Mouse (Mus musculus) E14TG2a.4 (cell line): ENCODE data around the gene Ntn5.
A peak's percentile ranks its signal among the peaks of the same experiment; 100 is the strongest.

Experiments
- H3K27me3 ChIP-seq: 2 replicates; pipeline ENCODE4 v1.6.1; 2014; ENCODE audit warnings: low read length, control low read depth; ENCODE audit not compliant: insufficient read depth
- H3K36me3 ChIP-seq: 2 replicates; pipeline ENCODE4 v1.6.1; 2014; ENCODE audit warnings: low read length, control low read depth; ENCODE audit not compliant: insufficient read depth
- H3K4me1 ChIP-seq: replicated peaks from 2 replicates; pipeline ENCODE4 v1.6.1; 2014; ENCODE audit warnings: low read depth, low read length, control low read depth
- H3K4me3 ChIP-seq: replicated peaks from 2 replicates; pipeline ENCODE4 v1.5.1; 2014; ENCODE audit warnings: mild to moderate bottlenecking, low read length
- H3K9me3 ChIP-seq: 2 replicates; pipeline ENCODE4 v1.6.1; 2014; ENCODE audit warnings: low read length, control low read depth
- CTCF ChIP-seq: conservative IDR thresholded peaks from 2 replicates; pipeline ENCODE4 v1.5.1; 2014; ENCODE audit warnings: low read length
- NANOG ChIP-seq: IDR thresholded peaks from 2 replicates; pipeline ENCODE4 v1.6.1; 2014; ENCODE audit warnings: borderline replicate concordance, low read length, mixed read lengths
- POU5F1 ChIP-seq: IDR thresholded peaks from 2 replicates; pipeline ENCODE4 v1.6.1; 2014; ENCODE audit warnings: low read length, borderline replicate concordance

Gene Ntn5

GRCm38 (mm10) chr7:45700301-45701015 lies 16.6 kb downstream of the Ntn5 start:
- no peaks in the 10 kb centered on the region for H3K36me3 ChIP-seq
- H3K9me3 ChIP-seq, result 0 out of 2 replicates have a peak, but pooled peaks cover 2% of the 10 kb centered on the region
- TF ChIP-seq CTCF (no peak), NANOG (no peak), POU5F1 (0 out of 2 replicates have a peak, but pooled peaks have one; percentile 10)
- peaks cover 57% of the 10 kb centered on the region for H3K4me1 ChIP-seq
- H3K4me3 ChIP-seq, result peak overlapping the region; percentile 76
- peaks cover 38% of the 10 kb centered on the region for H3K27me3 ChIP-seq

DNA sequence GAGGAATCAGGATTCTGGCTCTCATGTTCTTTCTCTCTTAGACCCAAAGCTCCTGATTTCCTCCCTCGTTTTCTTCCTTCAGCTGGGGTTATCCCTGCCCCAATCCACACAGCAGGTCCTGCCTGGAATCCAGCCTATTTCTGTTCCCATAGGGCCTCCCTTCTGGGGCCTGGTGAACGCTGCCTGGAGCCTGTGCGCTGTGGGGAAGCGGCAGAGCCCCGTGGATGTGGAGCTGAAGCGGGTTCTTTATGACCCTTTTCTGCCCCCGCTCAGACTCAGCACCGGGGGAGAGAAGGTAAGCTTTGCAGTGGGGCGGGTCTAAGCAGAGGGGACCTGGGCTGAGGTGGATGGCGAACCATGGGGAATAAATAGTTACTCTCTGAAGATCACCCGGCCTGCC lies 17.2 kb downstream of the Ntn5 start:
- TF ChIP-seq CTCF (no peak), NANOG (no peak), POU5F1 (no peak)
- no peaks in the 10 kb centered on the region for H3K36me3 ChIP-seq
- no peaks in the 10 kb centered on the region for H3K9me3 ChIP-seq
- H3K27me3 ChIP-seq, result peaks cover 32% of the 10 kb centered on the region
- H3K4me1 ChIP-seq, result peaks cover 63% of the 10 kb centered on the region
- H3K4me3 ChIP-seq, result peak overlapping the region; percentile 76

DNA sequence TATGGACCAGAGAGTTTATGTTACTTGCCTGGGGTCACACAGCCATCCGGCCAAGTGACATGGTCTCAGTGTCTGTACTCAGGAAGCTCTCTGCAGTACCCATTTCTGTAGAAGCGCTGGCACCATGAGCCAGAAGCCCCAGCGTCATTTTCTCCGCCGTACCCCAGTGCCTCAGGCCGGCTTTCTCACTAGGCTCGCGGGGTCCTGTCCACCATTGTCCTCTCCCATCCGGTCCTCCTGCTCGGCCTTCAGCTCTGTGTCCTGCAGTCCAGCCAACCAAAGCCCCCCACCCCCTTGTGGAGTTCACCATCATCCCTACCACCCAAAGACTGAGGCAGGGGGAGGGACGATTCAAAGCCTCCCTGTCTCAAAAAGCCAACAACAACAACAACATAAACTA lies 17.8 kb downstream of the Ntn5 start:
- H3K4me1 ChIP-seq, result peaks cover 66% of the 10 kb centered on the region
- H3K36me3 ChIP-seq, result no peaks in the 10 kb centered on the region
- no peaks in the 10 kb centered on the region for H3K9me3 ChIP-seq
- peaks cover 32% of the 10 kb centered on the region for H3K27me3 ChIP-seq
- H3K4me3 ChIP-seq, result peak overlapping the region; percentile 76
- TF ChIP-seq POU5F1, result no peak
- no peak for TF ChIP-seq CTCF
- no peak for TF ChIP-seq NANOG

- peaks cover 32% of the 10 kb centered on the region for H3K27me3 ChIP-seq
- H3K9me3 ChIP-seq, result no peaks in the 10 kb centered on the region
- no peak for TF ChIP-seq POU5F1
- no peak for TF ChIP-seq CTCF
- no peak for TF ChIP-seq NANOG
- peaks cover 69% of the 10 kb centered on the region for H3K4me1 ChIP-seq
- H3K36me3 ChIP-seq, result no peaks in the 10 kb centered on the region
- H3K4me3 ChIP-seq, result no peak overlapping the region
Observed at GRCm38 (mm10) chr7:45702316-45702715, 18.5 kb downstream of the Ntn5 start.

DNA sequence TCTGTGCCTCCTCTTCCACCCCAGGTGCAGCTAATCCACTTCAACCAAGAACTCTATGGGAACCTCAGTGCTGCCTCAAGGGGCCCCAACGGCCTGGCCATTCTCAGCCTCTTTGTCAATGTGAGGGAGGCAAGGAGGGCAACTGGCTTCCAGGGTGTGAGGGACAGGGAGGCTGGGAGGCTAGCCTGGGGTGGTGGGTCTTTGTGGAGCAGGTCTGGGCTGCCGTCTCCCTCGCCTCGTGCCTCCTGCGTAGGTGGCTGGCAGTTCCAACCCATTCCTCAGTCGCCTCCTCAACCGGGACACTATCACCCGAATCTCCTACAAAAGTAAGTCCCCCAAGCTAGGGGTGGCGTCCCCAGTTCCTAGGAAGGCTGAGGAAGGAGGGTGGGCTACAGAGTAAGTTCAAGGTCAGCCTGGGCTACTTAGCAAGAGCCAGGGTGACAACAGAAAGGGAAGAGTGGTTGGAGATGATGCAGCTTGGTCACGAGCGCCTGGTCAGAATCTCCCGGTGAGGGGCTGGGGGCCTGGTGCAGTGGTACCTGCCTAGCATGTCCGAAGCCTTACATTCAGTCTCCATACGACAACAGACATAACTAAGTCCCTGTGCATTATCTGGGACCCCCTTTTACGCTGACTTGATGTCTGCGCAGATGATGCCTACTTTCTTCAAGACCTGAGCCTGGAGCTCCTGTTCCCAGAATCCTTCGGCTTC lies 19.1 kb downstream of the Ntn5 start:
- TF ChIP-seq POU5F1, result no peak
- no peak for TF ChIP-seq NANOG
- TF ChIP-seq CTCF, result no peak
- H3K4me1 ChIP-seq, result peaks cover 73% of the 10 kb centered on the region
- H3K4me3 ChIP-seq, result no peak overlapping the region
- H3K9me3 ChIP-seq, result no peaks in the 10 kb centered on the region
- H3K36me3 ChIP-seq, result no peaks in the 10 kb centered on the region
- H3K27me3 ChIP-seq, result peaks cover 29% of the 10 kb centered on the region

DNA sequence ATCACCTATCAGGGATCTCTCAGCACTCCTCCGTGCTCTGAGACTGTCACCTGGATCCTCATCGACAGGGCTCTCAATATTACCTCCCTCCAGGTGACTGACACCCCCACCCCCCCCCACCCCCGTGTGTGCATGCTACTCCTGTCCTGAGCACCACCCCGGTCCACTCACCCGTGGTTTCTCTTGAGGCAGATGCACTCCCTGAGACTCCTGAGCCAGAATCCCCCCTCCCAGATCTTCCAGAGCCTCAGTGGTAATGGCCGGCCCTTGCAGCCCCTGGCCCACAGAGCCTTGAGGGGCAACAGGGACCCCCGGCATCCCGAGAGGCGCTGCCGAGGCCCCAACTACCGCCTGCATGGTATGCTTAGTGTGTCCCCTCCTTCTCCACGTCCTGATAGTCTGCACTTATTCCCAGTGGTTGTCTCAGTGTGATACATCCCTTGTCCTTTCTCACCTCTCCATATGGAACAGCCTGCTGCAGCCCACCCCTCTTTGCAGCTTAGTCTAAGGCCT lies 19.8 kb downstream of the Ntn5 start:
- peaks cover 79% of the 10 kb centered on the region for H3K4me1 ChIP-seq
- peaks cover 24% of the 10 kb centered on the region for H3K27me3 ChIP-seq
- H3K36me3 ChIP-seq, result peaks cover 5% of the 10 kb centered on the region
- TF ChIP-seq NANOG (no peak), CTCF (no peak), POU5F1 (no peak)
- H3K9me3 ChIP-seq, result no peaks in the 10 kb centered on the region
- peak overlapping the region; percentile 96 for H3K4me3 ChIP-seq

GRCm38 (mm10) chr7:45704046-45704559 lies 20.3 kb downstream of the Ntn5 start:
- H3K4me3 ChIP-seq, result peak overlapping the region; percentile 96
- H3K36me3 ChIP-seq, result peaks cover 10% of the 10 kb centered on the region
- H3K9me3 ChIP-seq, result no peaks in the 10 kb centered on the region
- H3K27me3 ChIP-seq, result peaks cover 19% of the 10 kb centered on the region
- peaks cover 83% of the 10 kb centered on the region for H3K4me1 ChIP-seq
- TF ChIP-seq POU5F1 (no peak), NANOG (no peak), CTCF (no peak)

- TF ChIP-seq CTCF, result no peak
- no peak for TF ChIP-seq NANOG
- TF ChIP-seq POU5F1, result no peak
- Histone ChIP-seq H3K27me3 (peaks cover 11% of the 10 kb centered on the region), H3K9me3 (no peaks in the 10 kb centered on the region), H3K36me3 (peaks cover 18% of the 10 kb centered on the region), H3K4me1 (peaks cover 84% of the 10 kb centered on the region), H3K4me3 (peak within 1 kb of the TSS; percentile 96)
Observed at GRCm38 (mm10) chr7:45704730-45705442, 21.1 kb downstream of the Ntn5 start, which contains the start of gene Dbp. Gene Dbp (plus strand): TSS chr7:45705088.
